Mouse (Mus musculus) cerebellum, adult 2 months (tissue): ENCODE results near the gene Iqce.

Experiments
- CTCF ChIP-seq: fragments of 200-500 bp; IDR thresholded peaks from 2 replicates; pipeline ENCODE4 v1.5.1; 2011; ENCODE audit warnings: low read depth, mild to moderate bottlenecking, control low read depth, low read length, moderate library complexity, borderline replicate concordance; ENCODE audit not compliant: insufficient read depth
- POLR2A ChIP-seq: fragments of 200-500 bp; IDR thresholded peaks from 2 replicates; pipeline ENCODE4 v1.6.1; 2011; ENCODE audit warnings: low read length, control low read depth, borderline replicate concordance; ENCODE audit not compliant: insufficient read depth

DNA sequence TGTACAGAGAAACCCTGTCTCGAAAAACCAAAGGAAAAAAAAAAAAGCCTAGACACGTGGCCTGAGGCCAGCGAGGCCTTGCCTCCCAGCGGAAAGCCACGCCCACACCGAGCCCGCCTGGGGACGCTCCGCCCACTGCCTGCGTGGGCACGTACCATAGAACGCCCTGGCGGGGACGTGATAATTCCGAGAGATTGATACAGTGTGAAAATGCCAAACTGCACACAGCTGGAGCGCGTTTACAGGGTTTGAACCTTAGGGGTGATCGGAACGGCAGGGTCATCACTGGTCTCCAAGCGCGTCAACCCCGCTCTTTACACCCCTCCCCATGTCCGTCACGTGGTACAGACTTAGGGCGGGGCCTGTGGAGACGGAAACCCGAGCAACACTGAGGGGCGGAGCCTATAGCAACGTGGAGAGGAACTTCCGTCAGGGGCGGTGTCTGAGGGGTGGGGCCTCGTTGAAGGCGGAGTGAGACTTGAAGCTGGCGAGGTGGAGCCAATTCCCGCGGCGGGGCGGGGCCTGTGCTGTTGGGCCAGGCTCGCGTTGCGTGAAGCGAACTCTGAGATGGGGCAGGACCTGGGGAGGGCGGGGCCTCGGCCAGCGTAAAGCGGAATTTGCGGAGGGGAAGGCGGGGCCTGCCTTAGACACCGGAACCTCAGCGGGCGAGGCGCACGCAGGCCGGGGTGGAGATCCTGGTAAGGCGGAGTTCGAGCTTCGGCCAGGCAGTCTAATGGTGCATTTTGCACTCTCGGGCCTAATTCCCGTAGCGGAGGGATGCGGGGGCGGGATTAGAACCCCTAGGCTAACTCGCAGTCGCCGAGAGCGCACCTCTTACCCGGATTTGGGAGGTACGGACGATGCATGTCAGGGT is 2.4 kb upstream of the Iqce start, which contains the start of gene Brat1:
- TF ChIP-seq POLR2A (peak; percentile 90), CTCF (no peak)
